In the genomic region with DNA sequence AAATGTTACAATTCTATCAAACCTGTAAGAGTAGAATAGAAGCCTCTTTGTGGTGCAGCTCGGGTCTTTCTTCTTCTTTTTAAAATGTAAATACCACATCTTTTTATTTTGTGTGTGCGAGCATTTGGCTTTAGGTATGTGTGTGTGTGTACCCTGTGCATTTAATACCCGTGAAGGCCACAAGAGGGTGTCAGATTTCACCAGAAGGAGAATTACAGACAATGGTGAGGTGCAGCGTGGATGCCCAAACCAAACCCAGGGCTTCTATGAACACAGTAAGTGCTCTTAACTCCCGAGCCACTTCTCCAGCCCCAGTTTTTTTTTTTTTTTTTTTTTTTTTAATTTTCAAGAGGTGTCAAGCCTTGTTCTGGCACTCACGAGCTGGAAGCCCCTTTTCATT, we compare ENCODE assay signal across 15 mouse cellular contexts.
DNase-seq lines count a peak whose midpoint lies in the region; ATAC-seq and TF ChIP-seq lines count a peak whose summit lies in the region.
"Had no signal": no experiment of that assay in that cellular context is flagged by ENCODE, and none has a peak within 500 bp of the region (broad histone marks: within the 10 kb centered on the region; RNA-seq: fewer than 3 reads in every experiment).

No protein-coding gene starts in this region.

- DNase-seq in embryo, embryonic 11 days, result peak; percentile 28
- DNase-seq in embryo, embryonic 10 days (ENCODE audit: low spot score), result no peak
- DNase-seq in kidney, adult 2 months, result peak; percentile 6
- DNase-seq in kidney, adult 9 months, result no peak
- DNase-seq in midbrain, embryonic 14.5 days, result peak; percentile 42
- no peak for DNase-seq in midbrain, embryonic 10.5 days (ENCODE audit: low spot score)
- DNase-seq in mesoderm, embryonic 11.5 days (ENCODE audit: low read depth, low spot score), result peak; percentile 26
- no peak for DNase-seq in spleen, postnatal 10 days (ENCODE audit: low spot score in 2 of 2)
- DNase-seq: cerebellum, adult 8-10 months; retina, postnatal 1 day; spleen, adult 18-20 months had no signal

- H3K27me3 ChIP-seq in kidney, adult 2 months (replicated peaks; ENCODE audit: control insufficient read depth, insufficient read depth, low read length), result no peaks in the 10 kb centered on the region
- no peaks in the 10 kb centered on the region for H3K27me3 ChIP-seq in midbrain, embryonic 14.5 days (ENCODE audit: control insufficient read depth, insufficient read depth, low read length)
- no peaks in the 10 kb centered on the region; the same call in 1 of the 2 replicates for H3K27me3 ChIP-seq in midbrain, embryonic 10.5 days (ENCODE audit: low read depth, poor library complexity, severe bottlenecking)
- H3K27me3 ChIP-seq: embryonic facial prominence, embryonic 13.5 days; liver, embryonic 12.5 days had no signal

- 66% methylated on average over 6 of the region's 6 CpGs for WGBS in kidney, adult 2 months
- 67% methylated on average over 6 of the region's 6 CpGs for WGBS in midbrain, embryonic 14.5 days
- 78% methylated on average over 6 of the region's 6 CpGs for WGBS in midbrain, embryonic 10.5 days

- no peaks in the 10 kb centered on the region for H3K4me1 ChIP-seq in kidney, adult 2 months (ENCODE audit: control insufficient read depth, insufficient read depth, low read length)
- no peaks in the 10 kb centered on the region for H3K4me1 ChIP-seq in midbrain, embryonic 14.5 days (ENCODE audit: control insufficient read depth, insufficient read depth, low read length)
- H3K4me1 ChIP-seq in midbrain, embryonic 10.5 days, result peaks cover 25% of the 10 kb centered on the region
- H3K4me1 ChIP-seq: embryonic facial prominence, embryonic 13.5 days; liver, embryonic 12.5 days had no signal

- H3K4me2 ChIP-seq in midbrain, embryonic 14.5 days (ENCODE audit: low read length), result no peak overlapping the region
- H3K4me2 ChIP-seq: liver, embryonic 12.5 days had no signal

- no peak overlapping the region for H3K9ac ChIP-seq in midbrain, embryonic 14.5 days (replicated peaks; ENCODE audit: low read length)
- H3K9ac ChIP-seq: embryonic facial prominence, embryonic 13.5 days; liver, embryonic 12.5 days had no signal

- no peak for TF ChIP-seq POLR2A in kidney, adult 2 months (IDR thresholded peaks at IDR 0.05; ENCODE audit: low read depth, low read length)

- H3K27ac ChIP-seq in kidney, adult 2 months (ENCODE audit: insufficient read depth, low read depth, low read length), result no peak overlapping the region
- H3K27ac ChIP-seq in midbrain, embryonic 14.5 days (replicated peaks; ENCODE audit: low read depth, low read length), result no peak overlapping the region
- no peak overlapping the region for H3K27ac ChIP-seq in midbrain, embryonic 10.5 days (replicated peaks)
- H3K27ac ChIP-seq: embryonic facial prominence, embryonic 13.5 days; forebrain, embryonic 10.5 days; liver, embryonic 12.5 days; macrophage had no signal

- no peaks in the 10 kb centered on the region for H3K36me3 ChIP-seq in kidney, adult 2 months (ENCODE audit: control insufficient read depth, insufficient read depth, low read length)
- no peaks in the 10 kb centered on the region for H3K36me3 ChIP-seq in midbrain, embryonic 14.5 days (ENCODE audit: control insufficient read depth, insufficient read depth, low read length)
- H3K36me3 ChIP-seq in midbrain, embryonic 10.5 days, result no peaks in the 10 kb centered on the region
- H3K36me3 ChIP-seq: embryonic facial prominence, embryonic 13.5 days; forebrain, embryonic 10.5 days; liver, embryonic 12.5 days had no signal

- 0 out of 2 replicates have a peak, but pooled peaks have one; percentile 18 for TF ChIP-seq CTCF in kidney, adult 2 months (conservative IDR thresholded peaks at IDR 0.05; ENCODE audit: insufficient read depth, insufficient read length, low read depth, low read length)

- H3K9me3 ChIP-seq in midbrain, embryonic 14.5 days (ENCODE audit: control insufficient read depth, low read length), result no peaks in the 10 kb centered on the region
- no peaks in the 10 kb centered on the region for H3K9me3 ChIP-seq in midbrain, embryonic 10.5 days (replicated peaks)
- H3K9me3 ChIP-seq: embryonic facial prominence, embryonic 13.5 days; forebrain, embryonic 10.5 days; liver, embryonic 12.5 days had no signal

- H3K4me3 ChIP-seq in kidney, adult 2 months (ENCODE audit: insufficient read depth, low read depth, low read length), result no peak overlapping the region
- H3K4me3 ChIP-seq in midbrain, embryonic 14.5 days (replicated peaks; ENCODE audit: low read depth, low read length), result no peak overlapping the region
- no peak overlapping the region for H3K4me3 ChIP-seq in midbrain, embryonic 10.5 days
- H3K4me3 ChIP-seq: embryonic facial prominence, embryonic 13.5 days; forebrain, embryonic 10.5 days; liver, embryonic 12.5 days had no signal

- no peak for ATAC-seq in midbrain, embryonic 14.5 days (ENCODE audit: low FRiP score, low TSS enrichment)
- ATAC-seq: liver, embryonic 12.5 days had no signal

Comparison
In these comparisons a context has a peak if more than half of its experiments do, and no peak if none do; other contexts are left out.
1. DNase-seq: peak in embryo, embryonic 11 days (single experiment), kidney, adult 2 months (single experiment), midbrain, embryonic 14.5 days (single experiment) and mesoderm, embryonic 11.5 days (single experiment); none in embryo, embryonic 10 days (single experiment), kidney, adult 9 months (single experiment), midbrain, embryonic 10.5 days (single experiment) and spleen, postnatal 10 days (0 of 2).